Mouse (Mus musculus) heart, adult 2 months (tissue): ENCODE data around the gene Bcl3. TPM values are rescaled to one million over a fixed set of nuclear protein-coding genes. Genes with fewer than 3 reads are reported as not detected.

Experiments
- DNase-seq, 2 experiments: peaks; one replicate each; pipeline ENCODE4 v3.0.0; 2021
- H3K27ac ChIP-seq: fragments of 200-600 bp; 2 replicates; pipeline ENCODE4 v1.8.1; 2022
- H3K27me3 ChIP-seq: fragments of 200-500 bp; 2 replicates; pipeline ENCODE4 v1.6.1; 2012; ENCODE audit warnings: mild to moderate bottlenecking, low read length, inconsistent platforms, mixed read lengths; ENCODE audit not compliant: control insufficient read depth, insufficient read depth
- H3K36me3 ChIP-seq: fragments of 200-500 bp; 2 replicates; pipeline ENCODE4 v1.6.1; 2012; ENCODE audit warnings: low read length, inconsistent platforms; ENCODE audit not compliant: control insufficient read depth, insufficient read depth
- H3K4me1 ChIP-seq: fragments of 200-500 bp; 2 replicates; pipeline ENCODE4 v1.6.1; 2011; ENCODE audit warnings: low read length; ENCODE audit not compliant: control insufficient read depth, insufficient read depth
- H3K4me3 ChIP-seq: fragments of 200-600 bp; 2 replicates; pipeline ENCODE4 v1.8.1; 2022
- H3K79me2 ChIP-seq: fragments of 200-500 bp; replicated peaks from 2 replicates; pipeline ENCODE4 v1.6.1; 2012; ENCODE audit warnings: mild to moderate bottlenecking, inconsistent platforms, low read length, moderate library complexity, mixed read lengths; ENCODE audit not compliant: control insufficient read depth, insufficient read depth
- H3K9ac ChIP-seq: fragments of 200-500 bp; 2 replicates; pipeline ENCODE4 v1.6.1; 2012; ENCODE audit warnings: low read depth, mild to moderate bottlenecking, control low read depth, inconsistent platforms, low read length, mixed read lengths
- CTCF ChIP-seq: fragments of 200-600 bp; IDR thresholded peaks from 2 replicates; pipeline ENCODE4 v1.8.1; 2022; ENCODE audit warnings: antibody characterized with exemption, mild to moderate bottlenecking, moderate library complexity
- EP300 ChIP-seq: fragments of 200-500 bp; IDR thresholded peaks from 2 replicates; pipeline ENCODE4 v1.6.1; 2011; ENCODE audit warnings: low read depth, low read length, control low read depth; ENCODE audit not compliant: insufficient read depth
- POLR2A ChIP-seq: fragments of 200-500 bp; IDR thresholded peaks from 2 replicates; pipeline ENCODE4 v1.6.1; 2011; ENCODE audit warnings: mild to moderate bottlenecking, low read depth, low read length, control low read depth; ENCODE audit not compliant: insufficient read depth
- WGBS: fragments of 180-500 bp; shearing (Covaris S2); methylation state at CpG from one replicate; pipeline ENCODE4 v1.1.7; 2018; 5-methylcytosine and 5-hydroxymethylcytosine counted together
- intact Hi-C: fragments of 180-260 bp; cut with DNase I; formaldehyde crosslinking; loops from one replicate; pipeline ENCODE4 v1.15.1; 2025
- polyA plus RNA-seq: library from polyadenylated mRNA; depleted of rRNA; stranded (reverse); fragments of >200 nt; gene quantifications from 2 replicates; pipeline ENCODE4 v1.2.3, GENCODE M21; 2012
- total RNA-seq, 2 experiments: library from RNA; stranded (reverse); gene quantifications; 2 replicates each; pipeline ENCODE4 v1.2.3; 2021

Bcl3 gene
- total and polyA plus RNA-seq, 3 experiments: 3.5 to 11.9 (median 6.1) TPM

- Histone ChIP-seq H3K27ac (peak overlapping the region; percentile 66), H3K36me3 (no peaks in the 10 kb centered on the region), H3K4me3 (no peak overlapping the region), H3K4me1 (no peaks in the 10 kb centered on the region), H3K27me3 (no peaks in the 10 kb centered on the region), H3K9ac (no peak overlapping the region), H3K79me2 (no peaks in the 10 kb centered on the region)
- DNase-seq: peak; percentile 47 to 80
- WGBS: 60% methylated on average over 11 of the region's 11 CpGs
- TF ChIP-seq EP300: peak; percentile 89
- no peak for TF ChIP-seq POLR2A
- intact Hi-C loops: no loop called here
These were observed 45.4 kb downstream of the Bcl3 start for GRCm38 (mm10) chr7:19777049-19777723.

- no peak overlapping the region for H3K27ac ChIP-seq
- H3K4me3 ChIP-seq: no peak overlapping the region
- DNase-seq: no peak
- H3K36me3 ChIP-seq: no peaks in the 10 kb centered on the region; the same call in 1 of the 2 replicates
- TF ChIP-seq EP300 (no peak), POLR2A (no peak), CTCF (no peak)
- no peaks in the 10 kb centered on the region; the same call in 1 of the 2 replicates for H3K79me2 ChIP-seq
- H3K9ac ChIP-seq: no peak overlapping the region
- WGBS: 72% methylated on average over 4 of the region's 4 CpGs
- intact Hi-C loops: no loop called here
- no peaks in the 10 kb centered on the region for H3K27me3 ChIP-seq
- peaks cover 7% of the 10 kb centered on the region for H3K4me1 ChIP-seq
These were observed 50.9 kb downstream of the Bcl3 start for GRCm38 (mm10) chr7:19771682-19772081.

GRCm38 (mm10) chr7:19770984-19771391 is 51.6 kb downstream of the Bcl3 start, which contains the start of gene Bcam:
Gene Bcam (minus strand): TSS chr7:19771016.
- Histone ChIP-seq H3K9ac (peak within 1 kb of the TSS; percentile 91), H3K27ac (peak within 1 kb of the TSS; percentile 96), H3K4me1 (peaks cover 7% of the 10 kb centered on the region), H3K4me3 (peak within 1 kb of the TSS; percentile 93), H3K36me3 (no peaks in the 10 kb centered on the region; the same call in 1 of the 2 replicates), H3K27me3 (no peaks in the 10 kb centered on the region), H3K79me2 (no peaks in the 10 kb centered on the region; the same call in 1 of the 2 replicates)
- DNase-seq: peak in 1 of 2 experiments; percentile 28
- TF ChIP-seq POLR2A: no peak
- TF ChIP-seq EP300: no peak
- TF ChIP-seq CTCF: no peak
- intact Hi-C loops: no loop called here
- WGBS: 24% methylated on average over 9 of the region's 9 CpGs

- H3K27me3 ChIP-seq: no peaks in the 10 kb centered on the region
- intact Hi-C loops: no loop called here
- H3K27ac ChIP-seq: peak overlapping the region; percentile 96
- peak overlapping the region; percentile 93 for H3K4me3 ChIP-seq
- H3K9ac ChIP-seq: peak overlapping the region; percentile 91
- TF ChIP-seq POLR2A: peak; percentile 93
- TF ChIP-seq EP300: no peak
- H3K36me3 ChIP-seq: no peaks in the 10 kb centered on the region; the same call in 1 of the 2 replicates
- peaks cover 7% of the 10 kb centered on the region for H3K4me1 ChIP-seq
- under 1% methylated on average over 28 of the region's 28 CpGs for WGBS
- peak; percentile 91 to 94 for DNase-seq
- no peaks in the 10 kb centered on the region; the same call in 1 of the 2 replicates for H3K79me2 ChIP-seq
These were observed 52.2 kb downstream of the Bcl3 start for GRCm38 (mm10) chr7:19770375-19770754.

GRCm38 (mm10) chr7:19769434-19770374 is 52.9 kb downstream of the Bcl3 start:
- peak in 1 of 2 experiments; percentile 34 for DNase-seq
- TF ChIP-seq EP300 (no peak), POLR2A (no peak), CTCF (no peak)
- peak overlapping the region; percentile 93 for H3K4me3 ChIP-seq
- WGBS: 5% methylated on average over 16 of the region's 16 CpGs
- no peaks in the 10 kb centered on the region; the same call in 1 of the 2 replicates for H3K36me3 ChIP-seq
- intact Hi-C loops: loop anchor here (2.0 kb wide), 1 partner anchor 15 kb away; no protein-coding TSS in a partner anchor
- H3K79me2 ChIP-seq: no peaks in the 10 kb centered on the region; the same call in 1 of the 2 replicates
- peak overlapping the region; percentile 96 for H3K27ac ChIP-seq
- H3K9ac ChIP-seq: peak overlapping the region; percentile 91
- peaks cover 10% of the 10 kb centered on the region for H3K4me1 ChIP-seq
- H3K27me3 ChIP-seq: no peaks in the 10 kb centered on the region
